Mouse (Mus musculus): ENCODE results near the gene Dusp19.
A peak's percentile ranks its signal among the peaks of the same experiment; 100 is the strongest.

Dusp19 gene

GRCm38 (mm10) chr2:80616854-80617737 lies at the start of gene Dusp19, which contains the start of gene Nup35:
TSS of gene Dusp19 (plus strand) at chr2:80617045.
TSS of gene Nup35 (plus strand) at chr2:80617236.
- DNase-seq, result peak; percentile 100

DNA sequence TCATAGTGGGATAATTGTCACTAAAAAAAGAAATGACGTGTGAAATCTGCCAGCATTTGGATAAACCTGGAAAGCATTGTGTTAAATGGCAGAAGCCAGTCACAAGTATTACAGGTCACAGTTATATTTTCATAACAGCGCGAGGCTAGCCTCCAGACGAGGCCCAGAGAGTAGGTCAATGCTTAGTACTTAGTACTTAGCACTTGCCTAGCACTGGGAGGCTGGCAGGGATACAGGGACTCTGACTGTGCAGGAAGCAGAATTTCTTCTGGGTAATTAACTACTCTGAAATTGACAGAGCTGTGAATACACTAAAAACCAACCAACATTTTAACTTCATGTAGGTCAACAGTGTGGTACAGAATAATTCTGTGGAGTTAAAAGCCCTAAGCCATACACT lies 49.4 kb upstream of the Dusp19 start:
- peak; percentile 59 for DNase-seq

GRCm38 (mm10) chr2:80570656-80571055 lies 46.2 kb upstream of the Dusp19 start:
- peak; percentile 81 for DNase-seq

- no peak for DNase-seq
Observed at GRCm38 (mm10) chr2:80577286-80577685, 39.6 kb upstream of the Dusp19 start.

DNA sequence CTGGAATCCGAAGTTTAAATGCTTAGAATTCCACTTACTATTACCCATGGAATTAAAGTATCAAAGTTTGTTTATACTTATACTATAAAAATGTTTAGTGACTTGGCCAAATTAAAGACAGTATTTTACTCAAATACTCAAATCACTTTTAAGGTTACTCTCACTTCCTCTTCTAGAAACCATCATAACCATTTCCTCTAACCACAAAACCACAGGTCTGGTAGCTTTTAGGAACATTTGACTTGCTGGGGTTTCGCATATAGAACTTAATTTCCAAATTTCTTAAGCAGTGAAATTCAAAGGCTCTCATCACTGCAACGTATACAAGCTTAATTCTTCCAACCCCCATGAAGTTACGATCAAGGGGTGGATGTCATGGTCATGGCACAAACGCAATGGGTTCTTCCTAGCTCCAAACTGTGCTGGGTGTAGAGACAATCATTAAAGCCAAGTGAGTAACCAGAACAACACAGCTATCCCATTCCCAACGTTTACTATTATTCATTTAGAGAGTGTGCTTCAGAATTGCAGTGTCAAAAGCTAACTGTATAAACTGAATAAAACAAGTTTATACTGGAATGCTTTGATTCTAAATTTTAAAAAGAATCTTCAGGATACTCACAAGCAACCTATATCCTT lies 37.5 kb upstream of the Dusp19 start:
- DNase-seq, result peak; percentile 56

GRCm38 (mm10) chr2:80580311-80580961 lies 36.4 kb upstream of the Dusp19 start:
- no peak for DNase-seq

DNA sequence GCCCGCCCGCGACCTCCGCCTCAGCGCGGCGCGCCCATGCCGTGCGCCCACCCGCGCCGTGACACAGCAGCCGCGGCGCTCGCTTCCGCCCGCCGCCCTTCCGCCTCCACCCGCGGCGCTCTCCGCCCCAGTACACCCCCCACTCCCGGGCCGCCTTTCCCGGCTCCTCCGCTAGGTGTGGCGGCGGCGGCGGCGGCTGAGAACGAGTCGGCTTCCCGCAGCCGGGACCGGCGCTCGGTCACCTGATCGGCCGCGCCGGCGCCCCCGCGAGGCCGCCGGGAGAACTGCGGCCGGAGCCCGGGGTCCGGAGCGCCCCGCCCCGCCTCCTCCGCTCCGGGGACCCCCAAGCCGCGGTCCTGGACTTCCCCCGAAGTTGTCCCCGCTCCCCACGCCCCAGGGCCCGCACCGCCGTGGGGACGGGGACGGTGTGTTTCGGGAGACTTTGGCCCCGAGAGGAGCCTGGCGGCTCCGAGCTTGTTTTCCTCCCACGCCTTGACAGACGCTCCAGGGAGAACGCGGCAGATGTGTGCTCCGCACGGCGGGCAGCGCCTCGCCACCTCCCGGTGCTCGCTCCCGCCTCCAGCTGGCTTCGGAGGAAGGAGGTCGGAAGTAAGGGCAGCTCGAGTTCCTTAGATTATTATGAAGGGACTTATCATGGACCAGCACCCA lies 35.7 kb upstream of the Dusp19 start, which contains the start of gene Nckap1:
Nckap1 (minus strand) TSS at position 338 of the 669 bp plus-strand sequence.
- DNase-seq, result peak; percentile 99

DNA sequence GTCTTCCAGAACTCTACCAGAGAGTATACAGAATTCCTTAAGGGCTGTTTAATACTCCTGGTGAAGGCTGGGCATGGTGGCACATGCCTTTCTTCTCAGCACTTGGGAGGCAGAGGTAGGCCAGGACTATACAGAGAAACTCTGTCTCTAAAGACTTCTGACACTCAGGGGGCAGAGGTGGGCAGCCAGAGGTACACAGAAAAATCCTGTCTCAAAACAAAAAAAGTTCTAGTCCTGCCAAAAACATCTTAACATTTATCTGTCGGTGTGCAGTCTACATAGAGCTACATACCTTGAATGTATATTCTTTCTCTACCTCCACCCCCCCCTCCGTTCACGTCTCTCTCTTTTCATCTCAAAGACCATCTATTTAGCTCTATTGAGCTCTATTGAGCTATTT lies 34.5 kb upstream of the Dusp19 start:
- peak; percentile 55 for DNase-seq

GRCm38 (mm10) chr2:80594215-80594918 lies 22.5 kb upstream of the Dusp19 start:
- DNase-seq, result no peak

GRCm38 (mm10) chr2:80596960-80597359 lies 19.9 kb upstream of the Dusp19 start:
- peak; percentile 78 for DNase-seq

- no peak for DNase-seq
Observed at GRCm38 (mm10) chr2:80599850-80600249, 17.0 kb upstream of the Dusp19 start.

GRCm38 (mm10) chr2:80600611-80601010 lies 16.2 kb upstream of the Dusp19 start:
- no peak for DNase-seq

DNA sequence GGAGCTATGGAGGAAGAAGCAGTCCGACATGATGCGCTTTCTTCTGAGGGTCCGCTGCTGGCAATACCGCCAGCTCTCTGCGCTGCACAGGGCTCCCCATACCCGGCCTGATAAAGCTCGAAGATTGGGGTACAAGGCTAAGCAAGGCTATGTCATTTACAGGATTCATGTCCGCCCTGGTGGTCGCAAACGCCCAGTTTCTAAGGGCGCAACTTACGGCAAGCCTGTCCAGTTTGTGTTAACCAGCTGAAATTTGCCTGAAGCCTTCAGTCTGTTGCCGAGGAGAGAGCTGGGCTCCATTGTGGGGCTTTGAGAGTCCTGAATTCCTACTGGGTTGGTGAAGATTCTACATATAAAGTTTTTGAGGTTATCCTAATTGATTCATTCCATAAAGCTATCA lies 14.1 kb upstream of the Dusp19 start:
- DNase-seq, result peak; percentile 60

GRCm38 (mm10) chr2:80603771-80604426 lies 12.9 kb upstream of the Dusp19 start:
- DNase-seq, result peak; percentile 36

DNA sequence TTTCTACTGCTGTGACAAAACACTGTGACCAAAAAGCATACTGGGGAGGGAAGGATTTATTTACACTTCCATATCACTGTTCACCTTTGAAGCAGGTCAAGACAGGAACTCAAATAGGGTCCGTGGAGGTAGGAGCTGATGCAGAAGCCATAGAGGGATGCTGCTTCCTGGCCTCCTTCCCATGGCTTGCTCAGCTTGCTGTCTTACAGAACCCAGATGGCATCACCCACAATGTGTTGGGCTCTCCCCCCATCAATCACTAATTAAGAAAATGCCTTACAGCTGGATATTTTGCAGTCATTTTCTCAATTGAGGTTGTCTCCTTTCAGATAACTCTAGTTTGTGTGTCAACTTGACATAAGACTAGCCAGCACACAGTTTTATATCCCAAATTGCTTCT lies 4.6 kb upstream of the Dusp19 start:
- DNase-seq, result peak; percentile 63

GRCm38 (mm10) chr2:80612796-80613195 lies 4.0 kb upstream of the Dusp19 start:
- DNase-seq, result peak; percentile 49

- peak; percentile 76 for DNase-seq
Observed at GRCm38 (mm10) chr2:80618991-80619390, 2.1 kb downstream of the Dusp19 start.

DNA sequence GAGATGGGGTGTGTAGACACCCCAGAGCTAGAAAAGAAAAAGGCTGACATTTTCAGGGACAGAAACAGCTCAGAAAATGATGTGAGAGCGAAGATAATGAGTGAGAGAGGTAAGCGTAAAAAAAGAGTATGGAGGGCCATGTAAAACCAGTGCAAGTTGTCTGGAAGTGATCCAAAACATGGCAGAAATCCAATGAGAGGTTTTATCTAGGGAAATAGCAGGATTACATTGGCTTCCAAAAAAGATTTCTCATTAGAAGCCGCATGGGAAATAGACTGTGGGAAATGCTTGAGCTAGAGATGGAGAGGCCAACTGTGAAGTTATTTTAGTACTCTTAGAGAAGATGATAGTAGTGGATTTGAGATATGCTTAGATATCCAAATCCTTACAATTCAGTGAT lies 5.1 kb downstream of the Dusp19 start:
- DNase-seq, result peak; percentile 76

GRCm38 (mm10) chr2:80624523-80624922 lies 7.7 kb downstream of the Dusp19 start:
- DNase-seq, result no peak

GRCm38 (mm10) chr2:80632336-80633026 lies 15.6 kb downstream of the Dusp19 start:
- peak; percentile 86 for DNase-seq
